Mouse (Mus musculus) hindbrain, embryonic 13.5 days (tissue): ENCODE measurements around the gene Cygb. TPM values are rescaled to one million over a fixed set of nuclear protein-coding genes. Genes with fewer than 3 reads are reported as not detected.

ENCODE experiments used
- ATAC-seq: fragments of 200-750 bp; cut with Nextera tagmentation; 2 replicates; pipeline ENCODE4 v1.8.0; 2017; ENCODE audit warnings: moderate TSS enrichment; ENCODE audit not compliant: low FRiP score
- H3K27ac ChIP-seq: fragments of 300-500 bp; sonication (generic); 2 replicates; pipeline ENCODE4 v1.5.1; 2015; ENCODE audit warnings: inconsistent platforms, mild to moderate bottlenecking, moderate library complexity
- H3K27me3 ChIP-seq: fragments of 300-500 bp; sonication (generic); 2 replicates; pipeline ENCODE4 v1.6.1; 2015; ENCODE audit warnings: mild to moderate bottlenecking, inconsistent platforms
- H3K36me3 ChIP-seq: fragments of 300-500 bp; sonication (generic); 2 replicates; pipeline ENCODE4 v1.6.1; 2015; ENCODE audit warnings: mild to moderate bottlenecking, inconsistent platforms
- H3K4me1 ChIP-seq: fragments of 300-500 bp; sonication (generic); replicated peaks from 2 replicates; pipeline ENCODE4 v1.6.1; 2015; ENCODE audit warnings: inconsistent platforms
- H3K4me2 ChIP-seq: fragments of 300-500 bp; sonication (generic); 2 replicates; pipeline ENCODE4 v1.6.1; 2015; ENCODE audit warnings: inconsistent platforms, mild to moderate bottlenecking, moderate library complexity
- H3K4me3 ChIP-seq: fragments of 300-500 bp; sonication (generic); 2 replicates; pipeline ENCODE4 v1.5.1; 2015; ENCODE audit warnings: mild to moderate bottlenecking, inconsistent platforms
- H3K9ac ChIP-seq: fragments of 300-500 bp; sonication (generic); 2 replicates; pipeline ENCODE4 v1.6.1; 2015; ENCODE audit warnings: mild to moderate bottlenecking, inconsistent platforms
- H3K9me3 ChIP-seq: fragments of 300-500 bp; sonication (generic); 2 replicates; pipeline ENCODE4 v1.6.1; 2016; ENCODE audit warnings: inconsistent platforms
- WGBS: fragments of 180-500 bp; shearing (Covaris S2); methylation state at CpG from one replicate; pipeline ENCODE4 v1.1.7; 2015; 5-methylcytosine and 5-hydroxymethylcytosine counted together
- polyA plus RNA-seq: library from polyadenylated mRNA; unstranded; fragments of >200 nt; fragmentation: Nextera tagmentation; extraction: Ambion mirVana; gene quantifications from 2 replicates; pipeline ENCODE4 v1.2.1, GENCODE M21; 2015

Cygb gene
- polyA plus RNA-seq, 1 experiment from 2014 or later = 18.1 TPM

GRCm38 (mm10) chr11:116596766-116597165 lies 57.3 kb downstream of the Cygb start:
- Histone ChIP-seq H3K4me3 (no peak overlapping the region), H3K9me3 (no peaks in the 10 kb centered on the region), H3K4me1 (peaks cover 30% of the 10 kb centered on the region), H3K4me2 (no peak overlapping the region), H3K27ac (no peak overlapping the region), H3K27me3 (no peaks in the 10 kb centered on the region), H3K9ac (no peak overlapping the region; the same call in 1 of the 2 replicates), H3K36me3 (no peaks in the 10 kb centered on the region)
- 90% methylated on average over 19 of the region's 19 CpGs for WGBS
- no peak for ATAC-seq

Other genes starting within 250 kb of the Cygb start
- gene Rnf157, start 241.3 kb downstream of the Cygb start, polyA plus RNA-seq = 35.0 and 39.6 TPM in 2 replicates
- gene Ubald2, start 220.2 kb downstream of the Cygb start, polyA plus RNA-seq = 43.6 and 44.5 TPM in 2 replicates
- gene Qrich2, start 188.1 kb downstream of the Cygb start, polyA plus RNA-seq = 0.19 and 0.42 TPM in 2 replicates
- 171 and 178 TPM in 2 replicates for gene Prpsap1, start 160.1 kb downstream of the Cygb start, polyA plus RNA-seq
- gene Sphk1, start 123.4 kb downstream of the Cygb start, polyA plus RNA-seq = 3.1 and 3.3 TPM in 2 replicates
- 14.1 and 14.8 TPM in 2 replicates for gene Ube2o, start 72.9 kb downstream of the Cygb start, polyA plus RNA-seq
- gene Aanat, start 67.9 kb downstream of the Cygb start, polyA plus RNA-seq = 0.36 and 1.0 TPM in 2 replicates
- gene Rhbdf2, start 27.3 kb downstream of the Cygb start, polyA plus RNA-seq = 1.8 and 2.1 TPM in 2 replicates
- gene Prcd, start 779 bp downstream of the Cygb start, polyA plus RNA-seq = 1.2 and 1.4 TPM in 2 replicates
- not detected in 2 replicates for gene St6galnac1, start 121.2 kb upstream of the Cygb start, polyA plus RNA-seq
- 62.6 and 67.2 TPM in 2 replicates for gene Mxra7, start 173.7 kb upstream of the Cygb start, polyA plus RNA-seq
- gene Mettl23, start 189.0 kb upstream of the Cygb start, polyA plus RNA-seq = 79.3 and 83.2 TPM in 2 replicates
- gene Jmjd6, start 189.1 kb upstream of the Cygb start, polyA plus RNA-seq = 70.4 and 74.7 TPM in 2 replicates
- 48.0 and 53.9 TPM in 2 replicates for gene Mfsd11, start 198.1 kb upstream of the Cygb start, polyA plus RNA-seq
- gene Srsf2, start 198.8 kb upstream of the Cygb start, polyA plus RNA-seq = 588 and 607 TPM in 2 replicates